Mouse (Mus musculus) lung, postnatal 0 days (tissue): ENCODE results near the gene Abcc9.

Experiments used
- CTCF ChIP-seq: IDR thresholded peaks from 2 replicates; pipeline ENCODE4 v1.5.1; 2016; ENCODE audit warnings: antibody characterized with exemption, mild to moderate bottlenecking
- EP300 ChIP-seq: IDR thresholded peaks from 2 replicates; pipeline ENCODE4 v1.6.1; 2016; ENCODE audit warnings: antibody characterized with exemption, mild to moderate bottlenecking, control low read depth

DNA sequence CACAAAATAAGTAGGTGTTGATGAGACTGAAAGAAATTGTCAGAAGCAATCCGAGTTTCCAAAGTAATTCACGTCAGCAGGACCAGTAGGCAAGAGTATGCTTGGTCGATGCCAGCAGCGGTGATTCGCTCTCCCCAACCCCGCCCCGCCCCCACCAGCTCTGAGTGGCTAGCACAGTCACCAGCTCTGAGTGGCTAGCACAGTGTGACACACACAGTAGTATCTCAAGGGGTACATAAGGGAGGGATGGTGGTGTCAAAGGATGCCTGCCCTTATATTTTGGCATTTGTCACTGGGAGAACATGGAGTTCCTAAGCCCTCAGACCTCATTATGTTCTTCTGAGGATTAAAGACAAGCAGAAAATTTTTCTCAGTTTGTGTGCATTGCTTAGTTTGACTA, 56.6 kb downstream of the Abcc9 start:
- no peak for TF ChIP-seq CTCF
- no peak for TF ChIP-seq EP300
